Mouse (Mus musculus): ENCODE data around the gene D5Ertd579e. TPM values are rescaled to one million over a fixed set of nuclear protein-coding genes. Genes with fewer than 3 reads are reported as not detected.
A peak's percentile ranks its signal among the peaks of the same experiment; 100 is the strongest.

The D5Ertd579e gene
- polyA plus RNA-seq, 1 experiment from 2014 or later: 20.3 TPM

DNA sequence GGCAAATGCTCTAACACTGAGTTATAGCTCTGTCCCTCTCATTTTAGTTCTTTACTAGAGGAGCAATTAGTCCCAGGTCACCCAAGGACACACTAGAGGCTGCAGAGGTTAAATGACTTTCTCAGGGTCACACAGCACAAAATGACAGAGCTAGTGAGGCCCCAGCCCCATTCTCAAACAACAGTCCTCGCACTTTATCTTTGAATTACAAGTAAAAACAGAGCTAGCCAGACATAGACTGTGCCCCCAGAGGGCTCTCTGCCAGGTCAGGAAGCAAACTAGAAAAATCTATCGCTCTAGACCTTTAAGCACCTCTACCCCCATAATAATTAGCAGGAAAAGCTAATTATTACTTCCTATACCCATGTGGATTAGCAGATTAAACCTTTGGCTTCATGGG, 128.2 kb downstream of the D5Ertd579e start:
- H3K27me3 ChIP-seq (replicated peaks): no peaks in the 10 kb centered on the region
- H3K36me3 ChIP-seq: peaks cover 19% of the 10 kb centered on the region
- WGBS: 38% methylated on average over 2 of the region's 2 CpGs
- no peak overlapping the region for H3K27ac ChIP-seq (replicated peaks)
- ATAC-seq (ENCODE audit: extremely low read depth, insufficient number of reproducible peaks, low FRiP score, low TSS enrichment): no peak
- H3K4me3 ChIP-seq: no peak overlapping the region
- H3K9ac ChIP-seq: no peak overlapping the region
- H3K9me3 ChIP-seq: no peaks in the 10 kb centered on the region
- no peak overlapping the region for H3K4me2 ChIP-seq
- peaks cover 38% of the 10 kb centered on the region for H3K4me1 ChIP-seq

DNA sequence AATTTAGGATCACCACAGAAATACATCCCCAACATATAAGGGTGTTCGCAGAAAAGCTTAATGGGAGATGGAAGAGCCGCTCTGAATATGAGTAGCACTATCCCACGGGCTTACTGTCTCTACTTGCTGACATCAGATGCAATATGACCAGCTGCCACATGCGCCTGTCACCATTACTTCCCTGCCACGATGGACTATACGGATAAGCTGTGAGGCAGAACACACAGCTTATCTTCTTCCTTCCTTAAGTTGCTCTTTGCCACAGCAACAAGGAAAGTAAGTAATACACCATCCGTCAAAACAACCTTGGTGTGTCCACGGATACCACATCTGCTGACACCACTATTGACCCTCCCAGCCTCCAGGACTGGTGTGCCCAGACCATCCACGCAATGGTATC, 131.3 kb downstream of the D5Ertd579e start:
- no peaks in the 10 kb centered on the region for H3K27me3 ChIP-seq (replicated peaks)
- ATAC-seq (ENCODE audit: extremely low read depth, insufficient number of reproducible peaks, low FRiP score, low TSS enrichment): no peak
- no peak overlapping the region for H3K4me3 ChIP-seq
- H3K4me2 ChIP-seq: no peak overlapping the region
- 62% methylated on average over 9 of the region's 9 CpGs for WGBS
- no peaks in the 10 kb centered on the region for H3K9me3 ChIP-seq
- H3K4me1 ChIP-seq: peaks cover 67% of the 10 kb centered on the region
- no peak overlapping the region for H3K9ac ChIP-seq
- no peak overlapping the region for H3K27ac ChIP-seq (replicated peaks)
- H3K36me3 ChIP-seq: no peaks in the 10 kb centered on the region

DNA sequence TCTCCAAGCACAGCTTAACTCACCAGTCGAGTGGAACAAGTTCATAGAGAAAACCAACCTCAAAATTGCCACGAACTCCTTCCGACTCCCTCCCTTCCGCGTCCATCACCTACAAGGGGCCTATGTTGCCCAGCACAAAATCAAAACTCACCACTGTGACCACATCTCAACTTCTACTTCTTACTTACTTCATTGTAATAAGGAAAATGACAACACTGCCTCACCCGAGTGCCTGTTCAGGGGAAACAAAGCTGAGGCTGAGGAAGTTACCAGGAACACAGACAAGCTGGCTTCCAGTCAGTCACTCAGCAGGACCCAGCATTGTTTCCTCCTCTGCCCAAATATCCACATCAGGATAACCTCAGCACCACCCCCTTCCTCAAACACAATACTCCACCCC, 132.1 kb downstream of the D5Ertd579e start:
- peaks cover 68% of the 10 kb centered on the region for H3K4me1 ChIP-seq
- no peak overlapping the region for H3K9ac ChIP-seq
- no peaks in the 10 kb centered on the region for H3K36me3 ChIP-seq
- no peaks in the 10 kb centered on the region for H3K27me3 ChIP-seq (replicated peaks)
- no peak overlapping the region for H3K4me2 ChIP-seq
- ATAC-seq (ENCODE audit: extremely low read depth, insufficient number of reproducible peaks, low FRiP score, low TSS enrichment): no peak
- no peaks in the 10 kb centered on the region for H3K9me3 ChIP-seq
- no peak overlapping the region for H3K4me3 ChIP-seq
- 81% methylated on average over 6 of the region's 6 CpGs for WGBS
- no peak overlapping the region for H3K27ac ChIP-seq (replicated peaks)

DNA sequence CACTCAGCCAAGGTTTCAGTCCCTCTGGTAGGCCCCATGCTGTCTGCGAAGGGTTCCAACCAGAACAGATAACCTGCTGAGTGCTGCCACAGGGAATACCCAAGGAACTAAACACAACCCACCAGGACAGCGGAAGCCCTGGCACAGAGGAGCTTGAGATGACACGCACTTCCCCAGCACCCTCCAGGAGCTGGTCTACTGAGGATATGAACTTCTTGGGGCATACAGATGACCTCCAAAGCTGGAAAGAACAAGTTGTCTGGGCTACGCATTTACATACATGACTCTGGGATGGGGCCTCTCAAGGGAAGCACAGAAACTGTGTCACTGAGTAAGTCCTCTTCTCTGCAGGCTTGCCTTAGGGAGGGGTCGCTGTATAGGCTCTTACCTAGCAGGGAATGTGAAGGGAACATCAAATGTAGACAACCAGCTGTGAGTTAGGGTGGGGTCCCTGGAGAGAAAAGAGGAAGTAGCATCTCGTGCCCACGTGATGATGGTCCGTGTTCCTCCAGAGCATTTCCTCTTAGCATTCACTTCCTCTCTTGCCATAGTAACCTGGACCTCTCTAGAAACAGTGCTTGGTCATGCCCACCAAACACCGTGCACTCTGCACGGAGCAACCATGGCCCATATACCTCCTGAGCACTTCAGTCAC, 132.9 kb downstream of the D5Ertd579e start:
- H3K4me3 ChIP-seq: no peak overlapping the region
- WGBS: 75% methylated on average over 10 of the region's 10 CpGs
- no peaks in the 10 kb centered on the region for H3K36me3 ChIP-seq
- no peak for ATAC-seq (ENCODE audit: extremely low read depth, insufficient number of reproducible peaks, low FRiP score, low TSS enrichment)
- H3K27me3 ChIP-seq (replicated peaks): no peaks in the 10 kb centered on the region
- H3K9me3 ChIP-seq: no peaks in the 10 kb centered on the region
- no peak overlapping the region for H3K9ac ChIP-seq
- 0 out of 2 replicates have a peak overlapping the region, but pooled peaks have one; percentile 13 for H3K27ac ChIP-seq (replicated peaks)
- H3K4me1 ChIP-seq: peaks cover 66% of the 10 kb centered on the region
- no peak overlapping the region for H3K4me2 ChIP-seq

- no peaks in the 10 kb centered on the region for H3K36me3 ChIP-seq
- ATAC-seq (ENCODE audit: extremely low read depth, insufficient number of reproducible peaks, low FRiP score, low TSS enrichment): no peak
- H3K9me3 ChIP-seq: no peaks in the 10 kb centered on the region
- H3K27ac ChIP-seq (replicated peaks): no peak overlapping the region
- H3K4me3 ChIP-seq: no peak overlapping the region
- no peak overlapping the region for H3K4me2 ChIP-seq
- WGBS: 79% methylated on average over 4 of the region's 4 CpGs
- no peaks in the 10 kb centered on the region for H3K27me3 ChIP-seq (replicated peaks)
- no peak overlapping the region for H3K9ac ChIP-seq
- peaks cover 59% of the 10 kb centered on the region for H3K4me1 ChIP-seq
These were observed 134.3 kb downstream of the D5Ertd579e start for GRCm38 (mm10) chr5:36561509-36561908.

DNA sequence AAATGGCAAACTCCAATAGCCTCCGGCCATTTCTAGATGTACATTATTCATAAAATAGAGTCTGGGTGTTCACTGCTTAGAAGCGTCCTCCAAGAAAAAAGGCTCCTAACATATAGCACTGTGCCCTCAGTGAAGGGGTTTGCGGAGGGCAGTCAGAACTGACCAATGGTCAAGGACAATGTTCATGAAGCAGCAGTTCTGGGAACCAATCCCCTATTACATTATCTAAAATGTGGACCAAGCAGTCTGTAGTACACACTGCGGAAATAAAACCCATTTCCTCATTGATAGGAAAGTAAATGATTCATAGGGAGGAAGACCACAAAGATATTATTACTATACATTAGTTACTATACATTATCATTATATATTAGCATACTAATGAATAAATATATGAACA, 135.3 kb downstream of the D5Ertd579e start:
- no peak for ATAC-seq (ENCODE audit: extremely low read depth, insufficient number of reproducible peaks, low FRiP score, low TSS enrichment)

GRCm38 (mm10) chr5:36559510-36560235, 136.2 kb downstream of the D5Ertd579e start:
- no peak overlapping the region for H3K4me2 ChIP-seq
- no peak for ATAC-seq (ENCODE audit: extremely low read depth, insufficient number of reproducible peaks, low FRiP score, low TSS enrichment)
- no peak overlapping the region for H3K9ac ChIP-seq
- 73% methylated on average over 6 of the region's 6 CpGs for WGBS
- H3K27ac ChIP-seq (replicated peaks): 0 out of 2 replicates have a peak overlapping the region, but pooled peaks have one; percentile 2
- peaks cover 64% of the 10 kb centered on the region for H3K4me1 ChIP-seq
- H3K4me3 ChIP-seq: no peak overlapping the region
- H3K27me3 ChIP-seq (replicated peaks): no peaks in the 10 kb centered on the region
- no peaks in the 10 kb centered on the region for H3K9me3 ChIP-seq
- no peaks in the 10 kb centered on the region for H3K36me3 ChIP-seq

More for the DNA sequence above, 135.3 kb downstream of the D5Ertd579e start:
- Histone ChIP-seq H3K27ac (replicated peaks) (0 out of 2 replicates have a peak overlapping the region, but pooled peaks have one; percentile 2), H3K27me3 (replicated peaks) (no peaks in the 10 kb centered on the region), H3K4me3 (no peak overlapping the region), H3K9ac (no peak overlapping the region), H3K9me3 (no peaks in the 10 kb centered on the region), H3K4me2 (no peak overlapping the region), H3K36me3 (no peaks in the 10 kb centered on the region), H3K4me1 (peaks cover 59% of the 10 kb centered on the region)
- 82% methylated on average over 4 of the region's 4 CpGs for WGBS

DNA sequence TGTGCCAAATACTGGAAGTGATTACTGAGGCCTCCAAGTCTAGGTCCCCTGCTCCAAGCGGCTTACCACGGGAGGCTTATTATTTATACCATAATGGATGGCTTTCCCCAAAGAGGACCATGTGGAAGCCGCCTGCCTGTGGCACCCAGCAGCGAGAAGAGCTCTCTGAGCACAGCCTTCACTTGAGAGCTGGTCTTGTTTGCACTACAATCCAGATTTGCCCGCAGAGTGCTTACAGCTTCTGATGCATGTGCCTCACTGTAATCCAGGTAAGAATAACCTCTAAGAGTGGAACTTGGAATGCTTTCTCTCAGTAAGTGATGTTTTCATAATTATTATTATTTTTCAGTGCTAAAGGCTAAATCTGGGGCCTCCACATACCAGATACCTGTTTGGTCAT, 136.7 kb downstream of the D5Ertd579e start:
- no peak for ATAC-seq (ENCODE audit: extremely low read depth, insufficient number of reproducible peaks, low FRiP score, low TSS enrichment)
- WGBS: 89% methylated on average over 5 of the region's 5 CpGs
- H3K27ac ChIP-seq (replicated peaks): no peak overlapping the region
- H3K9me3 ChIP-seq: no peaks in the 10 kb centered on the region
- H3K27me3 ChIP-seq (replicated peaks): no peaks in the 10 kb centered on the region
- H3K36me3 ChIP-seq: no peaks in the 10 kb centered on the region
- no peak overlapping the region for H3K4me3 ChIP-seq
- no peak overlapping the region for H3K4me2 ChIP-seq
- H3K9ac ChIP-seq: no peak overlapping the region
- peaks cover 65% of the 10 kb centered on the region for H3K4me1 ChIP-seq

DNA sequence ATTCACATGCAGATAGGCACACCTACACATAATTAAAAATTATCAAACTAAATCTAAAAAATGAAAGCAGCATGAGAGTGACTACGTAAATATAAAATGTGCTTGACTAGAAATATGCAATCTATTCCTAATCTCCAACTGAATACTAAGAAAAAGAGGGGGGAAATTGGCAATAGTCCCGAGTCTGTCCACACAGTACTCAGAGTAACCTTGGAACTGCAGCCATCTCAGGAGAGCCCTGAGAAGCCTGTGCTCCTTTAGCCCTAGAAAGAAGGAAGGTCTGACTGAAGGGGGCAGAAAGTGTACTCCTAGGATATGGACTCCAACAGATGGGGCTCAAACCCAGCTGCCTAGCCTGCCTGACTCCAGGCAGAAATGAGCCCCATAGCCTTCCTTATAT, 137.3 kb downstream of the D5Ertd579e start:
- Histone ChIP-seq H3K27ac (replicated peaks) (no peak overlapping the region), H3K9me3 (no peaks in the 10 kb centered on the region), H3K4me1 (peaks cover 64% of the 10 kb centered on the region), H3K4me2 (no peak overlapping the region), H3K36me3 (no peaks in the 10 kb centered on the region), H3K27me3 (replicated peaks) (no peaks in the 10 kb centered on the region), H3K4me3 (no peak overlapping the region), H3K9ac (no peak overlapping the region)
- ATAC-seq (ENCODE audit: extremely low read depth, insufficient number of reproducible peaks, low FRiP score, low TSS enrichment): no peak
- 81% methylated on average over 2 of the region's 2 CpGs for WGBS

DNA sequence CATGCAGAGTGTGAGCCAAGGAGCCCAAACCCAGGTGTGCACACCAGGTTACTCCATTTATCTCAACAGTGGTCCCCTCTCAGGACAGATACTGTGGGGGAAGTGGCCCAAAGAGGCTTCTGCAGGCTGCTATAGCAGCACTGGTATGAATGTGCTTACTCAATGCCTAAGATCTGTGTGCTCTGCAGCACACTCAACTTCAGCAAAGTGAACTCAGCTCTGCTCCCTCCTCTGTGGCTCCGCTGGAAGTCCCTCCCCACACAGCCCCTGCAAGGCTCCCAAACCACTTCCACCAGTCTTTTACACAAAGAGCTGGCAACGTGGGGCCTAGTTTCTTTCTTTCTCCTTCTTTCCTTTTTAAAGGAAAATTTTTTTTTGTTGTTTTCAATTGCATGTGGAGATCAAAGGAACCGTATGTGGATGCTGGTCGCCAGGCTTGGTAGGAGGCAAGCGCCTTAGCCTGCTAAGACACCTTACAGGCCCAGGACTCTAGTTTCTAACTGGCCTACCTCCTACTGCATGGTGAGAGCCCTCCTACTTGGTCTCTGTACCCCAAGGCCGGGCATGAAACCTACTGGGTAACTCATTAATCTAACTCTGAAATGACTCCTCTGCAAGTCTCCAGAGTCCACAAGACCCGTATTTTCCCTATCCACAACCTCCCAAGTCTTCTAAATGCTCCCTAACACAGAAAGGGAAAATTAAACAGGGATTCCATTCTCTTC, 138.1 kb downstream of the D5Ertd579e start:
- peaks cover 62% of the 10 kb centered on the region for H3K4me1 ChIP-seq
- H3K36me3 ChIP-seq: no peaks in the 10 kb centered on the region
- no peak overlapping the region for H3K4me3 ChIP-seq
- no peak overlapping the region for H3K27ac ChIP-seq (replicated peaks)
- no peak overlapping the region for H3K4me2 ChIP-seq
- H3K27me3 ChIP-seq (replicated peaks): no peaks in the 10 kb centered on the region
- 0 out of 2 replicates have a peak overlapping the region, but pooled peaks have one; percentile 14 for H3K9ac ChIP-seq
- 60% methylated on average over 7 of the region's 7 CpGs for WGBS
- ATAC-seq (ENCODE audit: extremely low read depth, insufficient number of reproducible peaks, low FRiP score, low TSS enrichment): no peak
- no peaks in the 10 kb centered on the region for H3K9me3 ChIP-seq

DNA sequence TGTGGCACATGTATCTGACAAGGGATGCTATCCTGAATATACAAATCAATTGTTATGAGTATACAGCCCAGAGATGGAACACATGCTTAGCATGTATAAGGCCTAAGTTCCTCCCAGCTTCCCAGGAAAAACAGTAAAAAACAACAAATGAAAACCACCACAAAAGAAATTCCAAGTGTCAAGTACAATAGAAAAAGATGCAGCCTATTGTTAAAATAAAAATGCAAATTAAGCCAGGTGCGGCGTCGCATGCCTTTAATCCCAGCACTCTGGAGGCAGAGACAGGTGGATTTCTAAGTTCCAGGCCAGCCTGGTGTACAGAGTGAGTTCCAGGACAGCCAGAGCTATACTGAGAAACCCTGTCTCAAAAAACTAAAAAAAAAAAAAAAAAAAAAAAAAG, 138.9 kb downstream of the D5Ertd579e start:
- 84% methylated on average over 3 of the region's 3 CpGs for WGBS
- Histone ChIP-seq H3K36me3 (no peaks in the 10 kb centered on the region), H3K4me1 (peaks cover 53% of the 10 kb centered on the region), H3K27me3 (replicated peaks) (no peaks in the 10 kb centered on the region), H3K4me3 (no peak overlapping the region), H3K4me2 (no peak overlapping the region), H3K27ac (replicated peaks) (no peak overlapping the region), H3K9ac (no peak overlapping the region), H3K9me3 (no peaks in the 10 kb centered on the region)
- no peak for ATAC-seq (ENCODE audit: extremely low read depth, insufficient number of reproducible peaks, low FRiP score, low TSS enrichment)

Measured in heart, embryonic 13.5 days (tissue).